Mouse (Mus musculus) intestine, postnatal 0 days (tissue): Measurements from ENCODE around the gene Aqp2. TPM values are rescaled to one million over a fixed set of nuclear protein-coding genes. Genes with fewer than 3 reads are reported as not detected.

Source experiments
- ATAC-seq: fragments of 200-750 bp; cut with Nextera tagmentation; 2 replicates; pipeline ENCODE4 v1.8.0; 2017; ENCODE audit warnings: mild to moderate bottlenecking, moderate TSS enrichment, moderate library complexity
- H3K27ac ChIP-seq: fragments of 300-500 bp; sonication (generic); 2 replicates; pipeline ENCODE4 v1.5.1; 2014; ENCODE audit warnings: mild to moderate bottlenecking, low read depth, low read length, moderate library complexity
- H3K27me3 ChIP-seq: fragments of 300-500 bp; sonication (generic); replicated peaks from 2 replicates; pipeline ENCODE4 v1.6.1; 2014; ENCODE audit warnings: low read length, mixed read lengths; ENCODE audit not compliant: control insufficient read depth, insufficient read depth
- H3K36me3 ChIP-seq: fragments of 300-500 bp; sonication (generic); 2 replicates; pipeline ENCODE4 v1.6.1; 2014; ENCODE audit warnings: mild to moderate bottlenecking, moderate library complexity; ENCODE audit not compliant: control insufficient read depth, insufficient read depth
- H3K4me1 ChIP-seq: fragments of 300-500 bp; sonication (generic); replicated peaks from 2 replicates; pipeline ENCODE4 v1.6.1; 2014; ENCODE audit warnings: antibody characterized with exemption, low read length, mixed read lengths; ENCODE audit not compliant: control insufficient read depth, insufficient read depth
- H3K4me2 ChIP-seq: fragments of 300-500 bp; sonication (generic); replicated peaks from 2 replicates; pipeline ENCODE4 v1.6.1; 2014; ENCODE audit warnings: low read depth, mild to moderate bottlenecking, moderate library complexity
- H3K4me3 ChIP-seq: fragments of 300-500 bp; sonication (generic); 2 replicates; pipeline ENCODE4 v1.5.1; 2014; ENCODE audit warnings: low read depth, low read length
- H3K9ac ChIP-seq: fragments of 300-500 bp; sonication (generic); 2 replicates; pipeline ENCODE4 v1.6.1; 2014; ENCODE audit warnings: mild to moderate bottlenecking, low read depth, low read length
- H3K9me3 ChIP-seq: fragments of 300-500 bp; sonication (generic); 2 replicates; pipeline ENCODE4 v1.6.1; 2016; ENCODE audit warnings: mixed run types; ENCODE audit not compliant: control insufficient read depth
- CTCF ChIP-seq: sonication (generic); IDR thresholded peaks from 2 replicates; pipeline ENCODE4 v1.5.1; 2016; ENCODE audit warnings: low read depth, mild to moderate bottlenecking, control low read depth, antibody characterized with exemption, moderate library complexity
- WGBS: fragments of 180-500 bp; shearing (Covaris S2); extraction: QIAGEN DNeasy Blood & Tissue Kit; methylation state at CpG from one replicate; pipeline ENCODE4 v1.1.7; 2014; 5-methylcytosine and 5-hydroxymethylcytosine counted together
- polyA plus RNA-seq: library from polyadenylated mRNA; unstranded; fragments of >200 nt; fragmentation: Nextera tagmentation; extraction: Ambion mirVana; gene quantifications from 2 replicates; pipeline ENCODE4 v1.2.1, GENCODE M21; 2015

Aqp2 gene
- polyA plus RNA-seq, 1 experiment from 2014 or later, result not detected

- peaks cover 69% of the 10 kb centered on the region for H3K27me3 ChIP-seq
- no peaks in the 10 kb centered on the region for H3K36me3 ChIP-seq
- H3K9ac ChIP-seq, result no peak overlapping the region
- TF ChIP-seq CTCF, result peak; percentile 90
- no peak overlapping the region for H3K4me2 ChIP-seq
- no peaks in the 10 kb centered on the region for H3K9me3 ChIP-seq
- H3K27ac ChIP-seq, result no peak overlapping the region
- H3K4me3 ChIP-seq, result no peak overlapping the region
- ATAC-seq, result peak; percentile 81
- 2% methylated on average over 7 of the region's 7 CpGs for WGBS
- H3K4me1 ChIP-seq, result no peaks in the 10 kb centered on the region
These were observed 17.3 kb downstream of the Aqp2 start for GRCm38 (mm10) chr15:99596056-99596687.

GRCm38 (mm10) chr15:99596841-99597240, 18.0 kb downstream of the Aqp2 start:
- peak; percentile 16; the same call in 1 of the 2 replicates for ATAC-seq
- Histone ChIP-seq H3K27ac (no peak overlapping the region), H3K27me3 (peaks cover 63% of the 10 kb centered on the region), H3K9me3 (no peaks in the 10 kb centered on the region), H3K4me2 (no peak overlapping the region), H3K9ac (no peak overlapping the region), H3K4me1 (no peaks in the 10 kb centered on the region), H3K36me3 (no peaks in the 10 kb centered on the region), H3K4me3 (no peak overlapping the region)
- WGBS, result 59% methylated on average over 7 of the region's 7 CpGs
- no peak for TF ChIP-seq CTCF

- no peak overlapping the region for H3K9ac ChIP-seq
- H3K27ac ChIP-seq, result no peak overlapping the region
- no peak overlapping the region for H3K4me3 ChIP-seq
- H3K4me2 ChIP-seq, result no peak overlapping the region
- H3K4me1 ChIP-seq, result no peaks in the 10 kb centered on the region
- no peak for ATAC-seq
- no peaks in the 10 kb centered on the region for H3K9me3 ChIP-seq
- H3K36me3 ChIP-seq, result no peaks in the 10 kb centered on the region
- 58% methylated on average over 8 of the region's 8 CpGs for WGBS
- TF ChIP-seq CTCF, result no peak
- peaks cover 61% of the 10 kb centered on the region for H3K27me3 ChIP-seq
These were observed 18.7 kb downstream of the Aqp2 start for GRCm38 (mm10) chr15:99597596-99597995.

GRCm38 (mm10) chr15:99599245-99600070, 20.6 kb downstream of the Aqp2 start:
- no peak overlapping the region for H3K4me3 ChIP-seq
- no peak overlapping the region for H3K27ac ChIP-seq
- TF ChIP-seq CTCF, result no peak
- no peaks in the 10 kb centered on the region for H3K4me1 ChIP-seq
- no peak overlapping the region for H3K4me2 ChIP-seq
- H3K9ac ChIP-seq, result no peak overlapping the region
- H3K36me3 ChIP-seq, result no peaks in the 10 kb centered on the region
- H3K27me3 ChIP-seq, result peaks cover 43% of the 10 kb centered on the region; the same call in 1 of the 2 replicates
- H3K9me3 ChIP-seq, result no peaks in the 10 kb centered on the region
- WGBS, result 65% methylated on average over 17 of the region's 17 CpGs
- no peak for ATAC-seq

- 70% methylated on average over 22 of the region's 22 CpGs for WGBS
These were observed 22.3 kb downstream of the Aqp2 start, which contains the start of gene Aqp6 for GRCm38 (mm10) chr15:99600986-99601822. Gene Aqp6, plus strand, starts transcription at chr15:99601400.

GRCm38 (mm10) chr15:99601823-99602120, 22.9 kb downstream of the Aqp2 start:
- Histone ChIP-seq H3K27ac (no peak overlapping the region), H3K4me2 (no peak overlapping the region), H3K9me3 (no peaks in the 10 kb centered on the region), H3K27me3 (peaks cover 25% of the 10 kb centered on the region; the same call in 1 of the 2 replicates), H3K9ac (no peak overlapping the region), H3K4me3 (no peak overlapping the region), H3K36me3 (no peaks in the 10 kb centered on the region), H3K4me1 (no peaks in the 10 kb centered on the region)
- TF ChIP-seq CTCF, result no peak
- ATAC-seq, result no peak
- WGBS, result 53% methylated on average over 5 of the region's 5 CpGs

More at GRCm38 (mm10) chr15:99600986-99601822, 22.3 kb downstream of the Aqp2 start, which contains the start of gene Aqp6:
- Histone ChIP-seq H3K4me3 (no peak within 1 kb of the TSS), H3K9me3 (no peaks in the 10 kb centered on the region), H3K4me2 (no peak within 1 kb of the TSS), H3K36me3 (no peaks in the 10 kb centered on the region), H3K27me3 (peaks cover 29% of the 10 kb centered on the region; the same call in 1 of the 2 replicates), H3K4me1 (no peaks in the 10 kb centered on the region), H3K27ac (no peak within 1 kb of the TSS), H3K9ac (no peak within 1 kb of the TSS)
- no peak for ATAC-seq
- no peak for TF ChIP-seq CTCF
